Mouse (Mus musculus) layer of hippocampus, adult 9-11 months (tissue): Measurements from ENCODE around the gene Pdcd7.
A peak's percentile ranks its signal among the peaks of the same experiment; 100 is the strongest.

Source experiments
- DNase-seq: peaks from one replicate; pipeline ENCODE4 v3.0.0; 2022

Pdcd7 gene

GRCm38 (mm10) chr9:65399934-65400333 lies 54.0 kb downstream of the Pdcd7 start:
- no peak for DNase-seq

DNA sequence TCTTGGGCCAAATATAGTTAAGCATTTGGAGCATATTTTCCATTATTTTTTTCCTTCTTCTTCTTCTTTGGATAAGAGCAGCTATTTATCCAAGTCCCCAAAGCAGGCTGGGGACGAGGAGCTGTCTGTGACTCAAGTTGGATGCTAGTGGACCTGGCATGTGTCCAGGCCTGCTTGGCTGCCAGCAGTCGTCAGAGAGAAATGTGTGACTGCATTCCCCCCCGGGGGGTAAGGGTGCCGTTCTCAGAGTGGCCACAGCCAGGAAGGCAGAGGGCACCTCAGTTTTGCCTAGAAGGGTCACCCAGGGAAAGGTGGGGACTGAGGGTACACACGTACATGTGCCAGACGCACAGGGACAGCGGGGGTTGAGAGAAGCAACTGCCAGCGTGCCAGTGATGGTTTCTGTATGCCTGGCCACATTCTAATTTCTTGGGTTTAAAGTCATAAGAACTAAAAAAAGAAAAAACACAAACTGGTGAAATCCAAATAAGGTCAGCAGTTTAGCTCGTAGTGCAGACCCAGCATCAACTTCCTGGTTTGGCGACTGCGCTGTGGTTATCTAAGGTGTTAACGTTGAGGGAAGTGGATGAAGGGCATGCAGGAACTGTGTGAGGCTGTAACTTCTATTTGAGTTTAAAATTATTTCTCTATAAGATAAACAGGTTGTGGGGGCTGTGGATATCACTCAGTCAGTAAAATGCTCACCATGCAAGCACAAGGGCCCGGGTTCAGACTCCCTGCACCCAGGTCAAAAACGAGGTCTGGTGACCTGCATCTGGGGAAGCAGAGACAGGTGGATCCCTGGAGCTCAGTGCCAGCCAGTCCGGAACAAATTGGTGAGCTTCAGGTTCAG lies 58.7 kb downstream of the Pdcd7 start:
- peak; percentile 79 for DNase-seq

DNA sequence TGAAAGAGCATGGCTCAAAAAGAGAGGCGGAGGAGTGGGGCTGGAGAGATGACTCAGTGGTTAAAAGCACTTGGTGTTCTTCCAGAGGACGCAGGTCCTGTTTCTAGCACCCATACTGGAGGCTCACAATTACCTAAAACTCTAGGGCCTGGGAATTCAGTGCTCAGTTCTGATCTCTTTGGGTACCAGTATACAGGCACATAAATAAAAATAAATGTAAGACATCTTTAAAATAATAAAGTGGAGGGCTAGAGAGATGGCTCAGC lies 59.2 kb downstream of the Pdcd7 start:
- no peak for DNase-seq

- no peak for DNase-seq
Measured at GRCm38 (mm10) chr9:65407327-65407726, 61.4 kb downstream of the Pdcd7 start.

- no peak for DNase-seq
Measured at GRCm38 (mm10) chr9:65407861-65408260, 62.0 kb downstream of the Pdcd7 start.

DNA sequence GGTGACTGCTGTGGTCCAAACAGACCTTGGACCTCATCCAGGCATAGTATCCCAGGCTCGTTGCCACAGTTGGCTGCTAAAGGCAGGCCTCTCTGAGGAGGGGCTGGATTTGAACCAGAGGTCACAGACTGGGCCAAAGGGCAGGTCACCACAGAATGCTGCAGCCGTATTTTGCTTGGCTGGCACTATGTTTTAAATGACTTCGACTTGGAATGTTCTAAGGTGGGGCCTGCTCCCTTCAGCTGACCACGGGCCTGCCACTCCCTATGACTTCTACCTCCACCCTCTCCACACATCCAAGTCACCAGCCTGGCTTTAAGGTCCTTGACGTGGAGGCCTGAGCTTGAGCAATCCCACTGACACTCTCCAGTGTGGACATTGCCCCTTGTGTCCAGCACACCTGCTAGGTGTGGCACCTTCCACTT lies 63.0 kb downstream of the Pdcd7 start:
- DNase-seq = no peak
